Mouse (Mus musculus) lung, postnatal 0 days (tissue): ENCODE results near the gene Gls.

Experiments
- CTCF ChIP-seq: IDR thresholded peaks from 2 replicates; pipeline ENCODE4 v1.5.1; 2016; ENCODE audit warnings: antibody characterized with exemption, mild to moderate bottlenecking
- EP300 ChIP-seq: IDR thresholded peaks from 2 replicates; pipeline ENCODE4 v1.6.1; 2016; ENCODE audit warnings: antibody characterized with exemption, mild to moderate bottlenecking, control low read depth

- TF ChIP-seq CTCF, result no peak
- TF ChIP-seq EP300, result no peak
Observed at GRCm38 (mm10) chr1:52154890-52155289, 78.1 kb downstream of the Gls start.
